Mouse (Mus musculus) lung, adult 2 months (tissue): ENCODE measurements around the gene Pramel6.

Experiments
- CTCF ChIP-seq: fragments of 200-500 bp; IDR thresholded peaks from 2 replicates; pipeline ENCODE4 v1.5.1; 2011; ENCODE audit warnings: mild to moderate bottlenecking, low read length, control low read depth; ENCODE audit not compliant: insufficient read depth
- POLR2A ChIP-seq: fragments of 200-500 bp; IDR thresholded peaks from 2 replicates; pipeline ENCODE4 v1.6.1; 2011; ENCODE audit warnings: low read depth, mild to moderate bottlenecking, control low read depth, low read length, borderline replicate concordance; ENCODE audit errors: extremely low read depth

DNA sequence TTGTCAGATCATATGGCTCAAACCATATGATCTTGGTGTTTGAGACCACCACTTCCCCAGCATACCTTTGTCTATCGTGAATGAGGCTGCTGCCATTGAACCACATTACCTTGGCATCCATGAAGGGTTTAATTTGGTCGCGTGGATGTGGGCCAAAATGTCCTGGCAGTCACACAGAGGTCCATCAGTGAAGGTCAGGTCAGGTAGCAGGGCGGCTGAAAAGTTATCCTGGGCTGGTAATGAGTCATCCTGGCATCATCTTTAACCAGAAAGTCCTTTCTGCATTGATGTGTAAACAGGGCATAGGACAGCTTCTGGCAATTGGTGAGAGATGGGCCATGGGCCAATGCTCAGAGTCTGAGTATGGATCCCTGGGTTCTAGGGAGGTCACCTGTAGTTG, 14.3 kb downstream of the Pramel6 start:
- TF ChIP-seq CTCF (no peak), POLR2A (no peak)
